Mouse (Mus musculus) adrenal gland, postnatal 10 days (tissue): Measurements from ENCODE around the gene Gm4302. TPM values are rescaled to one million over a fixed set of nuclear protein-coding genes. Genes with fewer than 3 reads are reported as not detected.
A peak's percentile ranks its signal among the peaks of the same experiment; 100 is the strongest.
"Not testable (repeated sequence)": the region's sequence is repeated elsewhere in the genome, so short reads cannot be mapped to it uniquely, and the experiment has no call there.

Source experiments
- DNase-seq: peaks from one replicate; pipeline ENCODE4 v3.0.0; 2021; ENCODE audit warnings: mixed read lengths
- long read RNA-seq, 2 experiments: library from polyadenylated mRNA; stranded (forward); transcript quantifications; one replicate each; pipeline ENCODE4 v2.0.0; 2021
- total RNA-seq, 2 experiments: library from RNA; stranded (reverse); gene quantifications; 2 replicates each; pipeline ENCODE4 v1.2.3; 2021

Gene Gm4302
- not detected for total RNA-seq
- long read RNA-seq, experiment 1, result 0 reads
- long read RNA-seq, experiment 2, result 0 reads

- not testable (repeated sequence) for DNase-seq
Measured at GRCm38 (mm10) chr10:100340536-100340935, at the start of gene Gm4302. Gm4302 (plus strand) TSS chr10:100340836.

- DNase-seq, result no peak
Measured at GRCm38 (mm10) chr10:100296105-100296504, 44.5 kb upstream of the Gm4302 start.

GRCm38 (mm10) chr10:100300106-100300505 is 40.5 kb upstream of the Gm4302 start:
- not testable (repeated sequence) for DNase-seq

GRCm38 (mm10) chr10:100335376-100335775 is 5.3 kb upstream of the Gm4302 start, which contains the start of gene Gm4301:
Gm4301 (plus strand) TSS chr10:100335676.
- DNase-seq, result not testable (repeated sequence)

GRCm38 (mm10) chr10:100345672-100346071 is 5.0 kb downstream of the Gm4302 start, which contains the start of gene Gm4303:
Gm4303 (plus strand) TSS chr10:100345972.
- DNase-seq, result not testable (repeated sequence)

- not testable (repeated sequence) for DNase-seq
Measured at GRCm38 (mm10) chr10:100350793-100351192, 10.2 kb downstream of the Gm4302 start, which contains the start of gene Gm4305. Gm4305 (plus strand) TSS chr10:100351093.

- DNase-seq, result peak; percentile 1
Measured at GRCm38 (mm10) chr10:100356841-100357240, 16.2 kb downstream of the Gm4302 start.

GRCm38 (mm10) chr10:100361038-100361437 is 20.4 kb downstream of the Gm4302 start, which contains the start of gene Gm4307:
Gm4307 (plus strand) TSS chr10:100361338.
- not testable (repeated sequence) for DNase-seq

GRCm38 (mm10) chr10:100382460-100382859 is 41.8 kb downstream of the Gm4302 start, which contains the start of gene Gm4312:
Gm4312 (minus strand) TSS chr10:100382560.
- not testable (repeated sequence) for DNase-seq

Other genes with a start within 250 kb of the Gm4302 start
- not detected for gene Gm4301, start 5.2 kb upstream of the Gm4302 start, total RNA-seq
- not detected for gene Gm4303, start 5.1 kb downstream of the Gm4302 start, total RNA-seq
- gene Gm4305, start 10.3 kb downstream of the Gm4302 start, total RNA-seq, result not detected
- not detected for gene Gm4307, start 20.5 kb downstream of the Gm4302 start, total RNA-seq
- not detected for gene Gm4312, start 41.7 kb downstream of the Gm4302 start, total RNA-seq
- gene Tmtc3, start 146.5 kb downstream of the Gm4302 start, total RNA-seq, result 10 to 100 TPM; 21.3 to 22.0 TPM
- 1 to 10 TPM; 6.5 to 7.9 TPM for gene Cep290, start 146.7 kb downstream of the Gm4302 start, total RNA-seq
- 1 to 10 TPM; 9.4 to 9.5 TPM for gene 4930430F08Rik, start 249.6 kb downstream of the Gm4302 start, total RNA-seq
- gene 1700017N19Rik, start 249.6 kb downstream of the Gm4302 start, total RNA-seq, result not detected